Mouse (Mus musculus) neural tube, embryonic 15.5 days (tissue): ENCODE data around the gene Mob3a. TPM values are rescaled to one million over a fixed set of nuclear protein-coding genes. Genes with fewer than 3 reads are reported as not detected.
A peak's percentile ranks its signal among the peaks of the same experiment; 100 is the strongest.

ENCODE experiments used
- ATAC-seq: fragments of 200-750 bp; cut with Nextera tagmentation; 2 replicates; pipeline ENCODE4 v1.8.0; 2017; ENCODE audit warnings: mild to moderate bottlenecking, moderate TSS enrichment, moderate library complexity; ENCODE audit not compliant: low FRiP score
- H3K27ac ChIP-seq: fragments of 300-500 bp; sonication (generic); replicated peaks from 2 replicates; pipeline ENCODE4 v1.5.1; 2015; ENCODE audit warnings: mild to moderate bottlenecking, inconsistent platforms
- H3K27me3 ChIP-seq: fragments of 300-500 bp; sonication (generic); replicated peaks from 2 replicates; pipeline ENCODE4 v1.6.1; 2015; ENCODE audit warnings: inconsistent platforms
- H3K36me3 ChIP-seq: fragments of 300-500 bp; sonication (generic); 2 replicates; pipeline ENCODE4 v1.6.1; 2015; ENCODE audit warnings: inconsistent platforms
- H3K4me1 ChIP-seq: fragments of 300-500 bp; sonication (generic); 2 replicates; pipeline ENCODE4 v1.6.1; 2015; ENCODE audit warnings: inconsistent platforms
- H3K4me2 ChIP-seq: fragments of 300-500 bp; sonication (generic); 2 replicates; pipeline ENCODE4 v1.6.1; 2015; ENCODE audit warnings: inconsistent platforms, mild to moderate bottlenecking, moderate library complexity
- H3K4me3 ChIP-seq: fragments of 300-500 bp; sonication (generic); replicated peaks from 2 replicates; pipeline ENCODE4 v1.5.1; 2015; ENCODE audit warnings: mild to moderate bottlenecking, inconsistent platforms
- H3K9ac ChIP-seq: fragments of 300-500 bp; sonication (generic); replicated peaks from 2 replicates; pipeline ENCODE4 v1.6.1; 2015; ENCODE audit warnings: mild to moderate bottlenecking, inconsistent platforms
- H3K9me3 ChIP-seq: fragments of 300-500 bp; sonication (generic); replicated peaks from 2 replicates; pipeline ENCODE4 v1.6.1; 2016; ENCODE audit warnings: inconsistent platforms
- WGBS: fragments of 180-500 bp; shearing (Covaris S2); methylation state at CpG from one replicate; pipeline ENCODE4 v1.1.7; 2015; ENCODE audit warnings: mixed read lengths; 5-methylcytosine and 5-hydroxymethylcytosine counted together
- polyA plus RNA-seq: library from polyadenylated mRNA; unstranded; fragments of >200 nt; fragmentation: Nextera tagmentation; extraction: Ambion mirVana; gene quantifications from 2 replicates; pipeline ENCODE4 v1.2.1, GENCODE M21; 2015

Gene Mob3a
- polyA plus RNA-seq, 1 experiment from 2014 or later: 53.0 TPM

DNA sequence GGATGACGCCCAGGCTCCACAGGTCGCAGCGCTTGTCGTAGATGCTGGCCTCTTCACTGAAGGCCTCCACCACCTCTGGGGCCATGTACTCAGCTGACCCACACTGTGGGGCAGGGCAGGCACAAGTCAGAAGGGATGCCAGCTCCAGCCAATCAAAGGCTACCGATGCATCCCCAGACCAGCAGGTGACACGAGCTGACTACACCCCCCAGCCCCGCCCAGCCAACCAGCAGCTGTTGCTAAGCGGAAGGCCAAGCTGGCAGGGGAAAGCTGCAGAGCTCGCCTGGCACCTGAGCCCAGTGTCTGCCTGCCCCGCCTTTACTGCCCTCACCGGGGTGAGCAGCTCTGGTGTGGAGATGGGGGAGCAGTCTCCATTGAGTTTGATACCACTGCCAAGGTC lies 33.2 kb downstream of the Mob3a start:
- Histone ChIP-seq H3K36me3 (peaks cover 68% of the 10 kb centered on the region), H3K4me2 (no peak overlapping the region), H3K9ac (no peak overlapping the region), H3K4me1 (peaks cover 51% of the 10 kb centered on the region), H3K4me3 (no peak overlapping the region), H3K27me3 (no peaks in the 10 kb centered on the region), H3K27ac (no peak overlapping the region), H3K9me3 (no peaks in the 10 kb centered on the region)
- WGBS: 82% methylated on average over 11 of the region's 11 CpGs
- no peak for ATAC-seq

DNA sequence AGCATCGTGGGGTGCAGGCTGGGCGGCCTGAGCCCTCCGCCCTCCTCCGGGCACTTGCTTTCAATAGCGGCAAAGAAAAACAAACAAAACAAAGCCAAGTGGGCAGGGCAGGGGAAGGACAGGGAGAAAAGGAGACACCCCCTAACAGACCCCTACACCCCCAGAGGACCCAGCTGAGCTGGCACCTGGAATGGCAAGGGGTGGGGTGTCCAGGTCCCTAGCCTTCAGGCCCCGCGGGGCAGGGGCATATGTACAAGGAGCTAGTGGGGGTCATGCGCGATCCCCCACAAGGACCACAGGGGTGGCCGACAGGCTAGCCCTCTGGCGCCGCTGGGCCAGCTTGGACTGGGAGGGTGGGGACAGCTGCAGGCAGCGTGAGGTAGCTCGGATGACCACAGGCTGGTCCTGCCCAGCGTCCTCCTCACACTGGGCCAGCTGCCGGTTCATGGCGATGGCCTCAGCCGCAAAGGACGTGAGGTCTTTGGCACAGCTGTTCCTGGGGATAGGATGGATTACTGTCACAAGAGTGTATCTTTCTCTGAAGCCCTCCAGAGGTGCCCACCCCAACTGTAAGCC lies 34.9 kb downstream of the Mob3a start:
- peaks cover 35% of the 10 kb centered on the region for H3K4me1 ChIP-seq
- H3K4me3 ChIP-seq: no peak overlapping the region
- no peak for ATAC-seq
- no peaks in the 10 kb centered on the region for H3K9me3 ChIP-seq
- no peaks in the 10 kb centered on the region for H3K27me3 ChIP-seq
- no peak overlapping the region for H3K9ac ChIP-seq
- no peak overlapping the region for H3K27ac ChIP-seq
- H3K4me2 ChIP-seq: no peak overlapping the region
- WGBS: 86% methylated on average over 19 of the region's 19 CpGs
- H3K36me3 ChIP-seq: peaks cover 66% of the 10 kb centered on the region

- Histone ChIP-seq H3K36me3 (peaks cover 59% of the 10 kb centered on the region), H3K27me3 (no peaks in the 10 kb centered on the region), H3K9me3 (no peaks in the 10 kb centered on the region), H3K27ac (no peak overlapping the region), H3K4me1 (peaks cover 28% of the 10 kb centered on the region; the same call in 1 of the 2 replicates), H3K4me3 (no peak overlapping the region), H3K4me2 (no peak overlapping the region), H3K9ac (no peak overlapping the region)
- WGBS: 80% methylated on average over 10 of the region's 10 CpGs
- ATAC-seq: no peak
Measured at GRCm38 (mm10) chr10:80665981-80666733, 35.6 kb downstream of the Mob3a start.

DNA sequence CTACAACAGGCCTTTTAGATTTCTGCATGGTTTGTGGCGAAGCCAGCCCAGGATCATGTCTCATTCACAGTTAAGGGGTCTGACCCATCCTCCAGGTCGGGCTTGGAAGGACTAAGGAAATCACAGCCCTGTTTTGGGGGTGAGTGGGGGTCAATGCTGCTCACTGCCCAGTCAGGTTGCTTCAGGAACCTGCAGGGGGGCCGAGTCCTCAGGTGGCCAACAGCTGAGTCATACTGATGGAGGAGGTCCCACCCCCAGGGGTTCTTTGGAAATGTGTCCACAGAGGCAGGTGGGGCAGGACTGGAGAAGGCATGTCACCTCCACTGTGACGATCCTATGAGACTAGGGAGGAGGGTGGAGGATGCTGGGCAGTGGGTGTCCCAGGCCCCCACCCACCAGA lies 36.3 kb downstream of the Mob3a start:
- Histone ChIP-seq H3K27ac (peak overlapping the region; percentile 60; the same call in 1 of the 2 replicates), H3K27me3 (no peaks in the 10 kb centered on the region), H3K36me3 (peaks cover 52% of the 10 kb centered on the region), H3K4me3 (no peak overlapping the region), H3K9ac (no peak overlapping the region), H3K4me2 (no peak overlapping the region), H3K9me3 (no peaks in the 10 kb centered on the region), H3K4me1 (peaks cover 22% of the 10 kb centered on the region; the same call in 1 of the 2 replicates)
- ATAC-seq: no peak
- WGBS: 62% methylated on average over 4 of the region's 4 CpGs

- ATAC-seq: 0 out of 2 replicates have a peak, but pooled peaks have one; percentile 11
- Histone ChIP-seq H3K4me3 (no peak overlapping the region), H3K36me3 (peaks cover 47% of the 10 kb centered on the region), H3K9ac (no peak overlapping the region), H3K9me3 (no peaks in the 10 kb centered on the region), H3K4me2 (peak overlapping the region; percentile 40), H3K27me3 (no peaks in the 10 kb centered on the region), H3K27ac (peak overlapping the region; percentile 60; the same call in 1 of the 2 replicates), H3K4me1 (peaks cover 17% of the 10 kb centered on the region; the same call in 1 of the 2 replicates)
- WGBS: 19% methylated on average over 10 of the region's 10 CpGs
Measured at GRCm38 (mm10) chr10:80665016-80665380, 36.8 kb downstream of the Mob3a start.

GRCm38 (mm10) chr10:80664197-80665015 lies 37.4 kb downstream of the Mob3a start:
- H3K4me1 ChIP-seq: peaks cover 15% of the 10 kb centered on the region; the same call in 1 of the 2 replicates
- H3K4me3 ChIP-seq: no peak overlapping the region
- peak overlapping the region; percentile 60; the same call in 1 of the 2 replicates for H3K27ac ChIP-seq
- WGBS: 43% methylated on average over 16 of the region's 16 CpGs
- ATAC-seq: 0 out of 2 replicates have a peak, but pooled peaks have one; percentile 2
- H3K9ac ChIP-seq: no peak overlapping the region
- H3K27me3 ChIP-seq: no peaks in the 10 kb centered on the region
- peaks cover 41% of the 10 kb centered on the region for H3K36me3 ChIP-seq
- no peaks in the 10 kb centered on the region for H3K9me3 ChIP-seq
- H3K4me2 ChIP-seq: peak overlapping the region; percentile 40

- Histone ChIP-seq H3K36me3 (peaks cover 33% of the 10 kb centered on the region), H3K4me2 (no peak overlapping the region), H3K27me3 (no peaks in the 10 kb centered on the region), H3K4me3 (no peak overlapping the region), H3K4me1 (peaks cover 20% of the 10 kb centered on the region), H3K9me3 (no peaks in the 10 kb centered on the region), H3K9ac (0 out of 2 replicates have a peak overlapping the region, but pooled peaks have one; percentile 14), H3K27ac (no peak overlapping the region)
- ATAC-seq: no peak
- WGBS: 59% methylated on average over 5 of the region's 5 CpGs
Measured at GRCm38 (mm10) chr10:80663485-80664196, 38.1 kb downstream of the Mob3a start.

DNA sequence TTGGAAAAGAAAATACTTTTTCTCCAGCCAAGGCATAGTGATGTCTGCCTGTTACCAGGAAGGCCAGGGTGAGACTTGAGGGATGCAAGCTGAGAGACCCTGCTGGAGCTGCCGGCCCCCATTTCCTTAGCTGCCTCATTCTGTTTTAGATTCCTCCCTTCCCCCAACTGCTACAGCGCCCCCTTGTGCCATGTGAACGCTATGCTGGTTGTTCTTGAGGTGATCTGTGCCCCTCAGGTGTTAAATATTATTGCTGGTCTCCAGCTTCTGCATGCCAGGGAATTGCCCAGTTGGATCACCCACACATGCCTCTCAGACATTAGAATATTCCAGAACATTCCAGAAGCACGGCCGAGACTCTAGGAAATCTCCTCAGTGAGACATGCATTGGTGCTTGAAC lies 40.6 kb downstream of the Mob3a start:
- Histone ChIP-seq H3K27ac (no peak overlapping the region), H3K36me3 (peaks cover 8% of the 10 kb centered on the region), H3K27me3 (no peaks in the 10 kb centered on the region), H3K9ac (no peak overlapping the region), H3K4me1 (peaks cover 28% of the 10 kb centered on the region), H3K9me3 (no peaks in the 10 kb centered on the region), H3K4me3 (no peak overlapping the region), H3K4me2 (no peak overlapping the region)
- ATAC-seq: no peak
- 42% methylated on average over 5 of the region's 5 CpGs for WGBS

DNA sequence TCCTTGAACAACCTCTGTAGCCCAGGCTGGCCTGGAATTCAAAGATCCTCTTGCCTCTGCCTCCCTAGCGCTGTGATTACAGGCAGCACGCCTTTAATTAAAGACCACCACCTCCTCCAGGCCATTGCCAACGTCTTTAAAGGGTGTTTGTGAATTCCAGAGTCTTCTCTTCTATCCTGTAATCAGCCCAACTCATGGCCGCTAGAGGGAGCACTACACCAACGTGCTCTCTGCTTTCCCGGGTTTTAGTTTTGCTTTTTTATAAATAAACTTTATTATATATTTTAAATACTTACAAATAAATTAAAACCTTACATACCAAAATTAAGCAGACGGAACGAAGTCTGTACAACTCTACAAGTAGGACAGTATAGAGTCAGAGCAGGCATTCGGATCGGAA lies 42.6 kb downstream of the Mob3a start:
- H3K27me3 ChIP-seq: no peaks in the 10 kb centered on the region
- no peak for ATAC-seq
- peaks cover 29% of the 10 kb centered on the region for H3K4me1 ChIP-seq
- no peaks in the 10 kb centered on the region for H3K9me3 ChIP-seq
- H3K4me3 ChIP-seq: 0 out of 2 replicates have a peak overlapping the region, but pooled peaks have one; percentile 12
- H3K27ac ChIP-seq: peak overlapping the region; percentile 64; the same call in 1 of the 2 replicates
- H3K36me3 ChIP-seq: no peaks in the 10 kb centered on the region
- peak overlapping the region; percentile 40 for H3K4me2 ChIP-seq
- no peak overlapping the region for H3K9ac ChIP-seq
- 14% methylated on average over 10 of the region's 10 CpGs for WGBS

GRCm38 (mm10) chr10:80658841-80659202 lies 43.0 kb downstream of the Mob3a start:
- Histone ChIP-seq H3K4me1 (peaks cover 33% of the 10 kb centered on the region), H3K9me3 (no peaks in the 10 kb centered on the region), H3K36me3 (no peaks in the 10 kb centered on the region), H3K9ac (no peak overlapping the region), H3K27ac (peak overlapping the region; percentile 64; the same call in 1 of the 2 replicates), H3K27me3 (no peaks in the 10 kb centered on the region), H3K4me3 (0 out of 2 replicates have a peak overlapping the region, but pooled peaks have one; percentile 12), H3K4me2 (peak overlapping the region; percentile 40)
- WGBS: 70% methylated on average over 4 of the region's 4 CpGs
- ATAC-seq: no peak
